Comparison of ENCODE assay signal across 11 mouse cellular contexts in the genomic region with DNA sequence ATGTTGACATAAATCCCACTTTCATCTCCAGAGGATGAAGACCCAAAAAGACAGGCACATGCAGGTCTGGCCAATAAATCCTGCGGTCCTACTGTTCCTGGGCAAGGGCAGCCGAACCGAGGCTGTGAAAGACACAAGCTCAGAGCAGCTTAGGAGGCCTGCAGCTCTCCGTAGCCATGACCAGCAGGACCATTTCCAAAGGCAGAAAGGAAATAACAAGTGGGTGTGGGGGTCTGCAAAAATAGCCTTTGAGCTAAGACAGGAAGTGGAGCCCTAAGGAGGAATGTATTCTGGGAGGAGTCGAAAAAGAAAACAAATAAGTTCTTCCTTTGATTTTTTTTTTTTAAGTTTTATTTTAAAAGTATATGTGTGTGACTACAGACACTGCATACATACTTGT.
DNase-seq lines count a peak whose midpoint lies in the region; ATAC-seq and TF ChIP-seq lines count a peak whose summit lies in the region.
"Had no signal": no experiment of that assay in that cellular context is flagged by ENCODE, and none has a peak within 500 bp of the region (broad histone marks: within the 10 kb centered on the region; RNA-seq: fewer than 3 reads in every experiment).

No protein-coding gene starts in this region.

- TF ChIP-seq CTCF in brain, embryonic 14.5 days (IDR thresholded peaks at IDR 0.05; ENCODE audit: borderline replicate concordance, extremely low read depth, insufficient read depth, insufficient read length), result no peak

- TF ChIP-seq POLR2A in brain, embryonic 14.5 days (IDR thresholded peaks at IDR 0.05; ENCODE audit: borderline replicate concordance, extremely low read depth, insufficient read depth, insufficient read length, poor library complexity, severe bottlenecking), result no peak

- H3K4me2 ChIP-seq in hindbrain, embryonic 14.5 days (replicated peaks), result no peak overlapping the region
- H3K4me2 ChIP-seq in hindbrain, embryonic 13.5 days, result no peak overlapping the region
- H3K4me2 ChIP-seq: forebrain, embryonic 13.5 days had no signal

- no peaks in the 10 kb centered on the region for H3K36me3 ChIP-seq in hindbrain, embryonic 14.5 days (replicated peaks; ENCODE audit: control insufficient read depth, insufficient read depth)
- no peaks in the 10 kb centered on the region for H3K36me3 ChIP-seq in hindbrain, embryonic 13.5 days

- WGBS in hindbrain, embryonic 14.5 days, result 83% methylated on average over 5 of the region's 5 CpGs
- 79% methylated on average over 5 of the region's 5 CpGs for WGBS in hindbrain, embryonic 13.5 days

- H3K4me1 ChIP-seq in hindbrain, embryonic 14.5 days (replicated peaks; ENCODE audit: control insufficient read depth, insufficient read depth, low read length), result no peaks in the 10 kb centered on the region
- no peaks in the 10 kb centered on the region for H3K4me1 ChIP-seq in hindbrain, embryonic 13.5 days (replicated peaks)
- H3K4me1 ChIP-seq: forebrain, embryonic 13.5 days had no signal

- ATAC-seq in hindbrain, embryonic 14.5 days (ENCODE audit: low FRiP score), result no peak
- ATAC-seq in hindbrain, embryonic 13.5 days (ENCODE audit: low FRiP score), result no peak
- ATAC-seq: forebrain, embryonic 13.5 days; hindbrain, embryonic 16.5 days had no signal

- H3K9ac ChIP-seq in hindbrain, embryonic 14.5 days, result no peak overlapping the region
- H3K9ac ChIP-seq in hindbrain, embryonic 13.5 days, result no peak overlapping the region
- H3K9ac ChIP-seq: forebrain, embryonic 13.5 days had no signal

- H3K4me3 ChIP-seq in hindbrain, embryonic 14.5 days (replicated peaks; ENCODE audit: low read length), result no peak overlapping the region
- H3K4me3 ChIP-seq in hindbrain, embryonic 13.5 days, result no peak overlapping the region
- H3K4me3 ChIP-seq: forebrain, embryonic 13.5 days had no signal

- peak; percentile 13 for DNase-seq in brain, embryonic 14.5 days (ENCODE audit: low read depth)
- peak; percentile 14 for DNase-seq in embryo, embryonic 11 days
- peak; percentile 37 for DNase-seq in heart, postnatal 4 days
- DNase-seq in lung, adult 18-20 months, result peak; percentile 44 to 68
- no peak for DNase-seq in hindbrain, embryonic 14.5 days (ENCODE audit: low spot score)
- DNase-seq in cerebellum, adult 8-10 months, result no peak
- DNase-seq in spleen, postnatal 14 days (ENCODE audit: low spot score in 2 of 2), result no peak
- DNase-seq: cerebellum, postnatal 14 days had no signal

- H3K27me3 ChIP-seq in hindbrain, embryonic 14.5 days (ENCODE audit: control insufficient read depth, insufficient read depth, low read length), result no peaks in the 10 kb centered on the region
- no peaks in the 10 kb centered on the region for H3K27me3 ChIP-seq in hindbrain, embryonic 13.5 days
- H3K27me3 ChIP-seq: forebrain, embryonic 13.5 days had no signal

- H3K9me3 ChIP-seq in hindbrain, embryonic 14.5 days (ENCODE audit: control insufficient read depth, low read length), result no peaks in the 10 kb centered on the region
- H3K9me3 ChIP-seq in hindbrain, embryonic 13.5 days, result no peaks in the 10 kb centered on the region
- H3K9me3 ChIP-seq: forebrain, embryonic 13.5 days had no signal

- H3K27ac ChIP-seq in hindbrain, embryonic 14.5 days, result no peak overlapping the region
- H3K27ac ChIP-seq in hindbrain, embryonic 13.5 days, result no peak overlapping the region
- H3K27ac ChIP-seq: forebrain, embryonic 13.5 days had no signal

Comparison
In these comparisons a context has a peak if more than half of its experiments do, and no peak if none do; other contexts are left out.
1. DNase-seq: peak in brain, embryonic 14.5 days (single experiment), embryo, embryonic 11 days (single experiment), heart, postnatal 4 days (single experiment) and lung, adult 18-20 months (2 of 2); none in hindbrain, embryonic 14.5 days (single experiment), cerebellum, adult 8-10 months (single experiment) and spleen, postnatal 14 days (0 of 2).